Mouse (Mus musculus) E14TG2a.4 (cell line): Measurements from ENCODE around the gene Pou2f2.

ENCODE experiments used
- CTCF ChIP-seq: conservative IDR thresholded peaks from 2 replicates; pipeline ENCODE4 v1.5.1; 2014; ENCODE audit warnings: low read length
- NANOG ChIP-seq: IDR thresholded peaks from 2 replicates; pipeline ENCODE4 v1.6.1; 2014; ENCODE audit warnings: borderline replicate concordance, low read length, mixed read lengths
- POU5F1 ChIP-seq: IDR thresholded peaks from 2 replicates; pipeline ENCODE4 v1.6.1; 2014; ENCODE audit warnings: low read length, borderline replicate concordance

DNA sequence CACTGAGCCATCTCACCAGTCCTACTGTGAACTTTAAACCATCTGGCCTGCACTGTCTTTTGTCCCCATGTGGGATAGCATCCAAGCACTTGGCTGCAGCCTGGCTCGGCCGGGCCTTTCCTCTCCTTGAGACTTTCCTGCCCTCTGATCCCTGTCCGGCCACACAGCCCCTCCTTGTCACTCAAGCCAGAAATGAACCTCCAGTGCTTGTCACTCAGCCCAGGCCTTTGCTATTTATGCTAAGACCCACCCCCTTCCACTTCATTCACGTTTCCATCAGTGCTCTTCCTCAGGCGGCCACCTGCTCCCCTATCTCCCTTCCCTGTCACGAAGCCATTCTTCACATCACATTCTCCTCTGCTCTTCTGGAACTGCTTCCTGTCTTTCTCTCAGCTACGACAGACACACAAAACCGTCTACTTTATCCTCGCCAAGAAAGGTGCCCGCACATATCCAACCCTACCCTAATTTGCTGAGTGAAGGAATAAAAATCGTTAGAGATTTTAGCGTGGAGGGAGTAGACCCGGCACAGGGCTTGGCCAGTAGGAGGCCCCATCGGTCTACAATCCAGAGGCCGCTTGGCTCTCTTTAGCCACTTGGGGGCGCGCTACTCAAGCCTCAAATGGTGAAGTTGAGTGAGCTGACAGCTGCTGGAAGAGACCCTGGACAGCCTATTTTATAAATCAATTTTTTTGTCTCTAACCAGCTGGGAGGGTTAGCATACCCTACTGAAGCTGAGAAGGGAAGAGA is 73.9 kb downstream of the Pou2f2 start:
- TF ChIP-seq CTCF (peak; percentile 98), POU5F1 (no peak), NANOG (no peak)
